Mouse (Mus musculus) limb, embryonic 11.5 days (tissue): ENCODE results near the gene Chdh. TPM values are rescaled to one million over a fixed set of nuclear protein-coding genes. Genes with fewer than 3 reads are reported as not detected.

Source experiments
- ATAC-seq: fragments of 200-750 bp; cut with Nextera tagmentation; 2 replicates; pipeline ENCODE4 v1.8.0; 2017; ENCODE audit warnings: low read depth; ENCODE audit not compliant: insufficient number of reproducible peaks, low FRiP score, low TSS enrichment
- DNase-seq: peaks from one replicate; pipeline ENCODE4 v3.0.0-alpha.2; 2015; ENCODE audit warnings: low spot score
- H3K27ac ChIP-seq: fragments of 300-500 bp; sonication (generic); replicated peaks from 2 replicates; pipeline ENCODE4 v1.5.1; 2014; ENCODE audit warnings: low read depth, mild to moderate bottlenecking, low read length
- H3K27me3 ChIP-seq: fragments of 300-500 bp; sonication (generic); 2 replicates; pipeline ENCODE4 v1.6.1; 2014; ENCODE audit warnings: mild to moderate bottlenecking, low read length, mixed read lengths; ENCODE audit not compliant: control insufficient read depth, insufficient read depth
- H3K36me3 ChIP-seq: fragments of 300-500 bp; sonication (generic); 2 replicates; pipeline ENCODE4 v1.6.1; 2014; ENCODE audit warnings: mild to moderate bottlenecking, low read length, moderate library complexity, mixed read lengths; ENCODE audit not compliant: control insufficient read depth, insufficient read depth
- H3K4me1 ChIP-seq: fragments of 300-500 bp; sonication (generic); 2 replicates; pipeline ENCODE4 v1.6.1; 2014; ENCODE audit warnings: low read length, mixed read lengths; ENCODE audit not compliant: control insufficient read depth, insufficient read depth
- H3K4me2 ChIP-seq: fragments of 300-500 bp; sonication (generic); 2 replicates; pipeline ENCODE4 v1.6.1; 2014; ENCODE audit warnings: low read depth, mild to moderate bottlenecking, moderate library complexity; ENCODE audit not compliant: severe bottlenecking
- H3K4me3 ChIP-seq: fragments of 300-500 bp; sonication (generic); 2 replicates; pipeline ENCODE4 v1.5.1; 2014; ENCODE audit warnings: low read depth, low read length
- H3K9ac ChIP-seq: fragments of 300-500 bp; sonication (generic); 2 replicates; pipeline ENCODE4 v1.6.1; 2014; ENCODE audit warnings: mild to moderate bottlenecking, low read length
- H3K9me3 ChIP-seq: fragments of 300-500 bp; sonication (generic); 2 replicates; pipeline ENCODE4 v1.6.1; 2016; ENCODE audit warnings: low read length; ENCODE audit not compliant: control insufficient read depth
- WGBS: fragments of 180-500 bp; shearing (Covaris S2); extraction: QIAGEN DNeasy Blood & Tissue Kit; methylation state at CpG from one replicate; pipeline ENCODE4 v1.1.7; 2014; 5-methylcytosine and 5-hydroxymethylcytosine counted together
- polyA plus RNA-seq: library from polyadenylated mRNA; unstranded; fragments of >200 nt; fragmentation: Nextera tagmentation; extraction: Ambion mirVana; gene quantifications from 2 replicates; pipeline ENCODE4 v1.2.1, GENCODE M21; 2014

The Chdh gene
- polyA plus RNA-seq, 1 experiment from 2014 or later, result not detected

- H3K9ac ChIP-seq, result no peak overlapping the region
- ATAC-seq (no peak), DNase-seq (no peak)
- H3K36me3 ChIP-seq, result peaks cover 4% of the 10 kb centered on the region; the same call in 1 of the 2 replicates
- H3K27me3 ChIP-seq, result no peaks in the 10 kb centered on the region
- H3K9me3 ChIP-seq, result no peaks in the 10 kb centered on the region
- no peaks in the 10 kb centered on the region for H3K4me1 ChIP-seq
- 86% methylated on average over 13 of the region's 13 CpGs for WGBS
- no peak overlapping the region for H3K4me2 ChIP-seq
- no peak overlapping the region for H3K27ac ChIP-seq
- H3K4me3 ChIP-seq, result no peak overlapping the region
Observed at GRCm38 (mm10) chr14:29998747-29999474, 9.9 kb upstream of the Chdh start.

- H3K4me2 ChIP-seq, result no peak overlapping the region
- ATAC-seq (no peak), DNase-seq (no peak)
- WGBS, result 84% methylated on average over 3 of the region's 3 CpGs
- no peaks in the 10 kb centered on the region for H3K27me3 ChIP-seq
- no peak overlapping the region for H3K9ac ChIP-seq
- no peak overlapping the region for H3K4me3 ChIP-seq
- H3K27ac ChIP-seq, result no peak overlapping the region
- peaks cover 4% of the 10 kb centered on the region; the same call in 1 of the 2 replicates for H3K36me3 ChIP-seq
- H3K4me1 ChIP-seq, result no peaks in the 10 kb centered on the region
- no peaks in the 10 kb centered on the region for H3K9me3 ChIP-seq
Observed at GRCm38 (mm10) chr14:29999475-29999811, 9.4 kb upstream of the Chdh start.

- WGBS, result 85% methylated on average over 10 of the region's 10 CpGs
- no peaks in the 10 kb centered on the region for H3K9me3 ChIP-seq
Observed at GRCm38 (mm10) chr14:30009864-30010560, 1.2 kb downstream of the Chdh start.

DNA sequence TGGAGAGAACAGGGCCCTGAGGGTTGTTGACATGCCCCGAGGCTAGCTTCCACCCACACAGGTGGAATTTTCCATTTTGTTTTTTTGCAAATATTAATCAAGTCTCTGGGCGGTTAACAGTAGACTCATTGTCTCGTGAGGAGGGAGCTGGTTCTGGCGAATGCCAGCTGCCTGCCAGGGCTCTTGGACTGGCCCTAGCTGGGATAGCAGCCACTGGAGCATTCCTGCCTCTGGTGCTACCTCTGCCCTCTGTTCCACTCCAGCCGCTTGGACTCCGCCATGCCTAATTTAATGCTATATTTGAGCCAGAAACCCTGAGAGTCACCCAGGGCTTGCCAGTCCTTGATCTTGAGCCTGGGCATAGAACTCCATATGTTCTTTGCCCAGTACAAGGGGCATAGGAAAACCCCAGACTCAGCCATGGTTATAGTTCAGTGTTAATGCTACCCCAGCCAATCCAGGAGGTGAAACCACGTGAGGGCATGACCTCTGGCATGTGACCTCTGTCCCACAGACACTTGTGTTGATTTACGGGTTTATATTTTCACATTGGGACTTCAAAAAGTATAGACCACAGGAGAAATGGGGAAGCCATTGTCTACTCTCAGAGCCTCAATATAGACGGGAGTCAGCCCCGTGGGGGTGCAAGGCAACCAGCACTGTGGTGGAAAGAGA, 3.2 kb downstream of the Chdh start:
- Histone ChIP-seq H3K27ac (no peak overlapping the region), H3K36me3 (no peaks in the 10 kb centered on the region; the same call in 1 of the 2 replicates), H3K9me3 (no peaks in the 10 kb centered on the region), H3K4me1 (peaks cover 8% of the 10 kb centered on the region; the same call in 1 of the 2 replicates), H3K4me3 (no peak overlapping the region), H3K27me3 (peaks cover 11% of the 10 kb centered on the region), H3K4me2 (no peak overlapping the region), H3K9ac (no peak overlapping the region)
- DNase-seq, result no peak
- 84% methylated on average over 10 of the region's 10 CpGs for WGBS
- no peak for ATAC-seq

More at GRCm38 (mm10) chr14:30009864-30010560, 1.2 kb downstream of the Chdh start:
- no peak for DNase-seq
- H3K9ac ChIP-seq, result no peak overlapping the region
- peaks cover 11% of the 10 kb centered on the region for H3K27me3 ChIP-seq
- H3K4me3 ChIP-seq, result no peak overlapping the region
- H3K36me3 ChIP-seq, result no peaks in the 10 kb centered on the region; the same call in 1 of the 2 replicates
- peaks cover 8% of the 10 kb centered on the region; the same call in 1 of the 2 replicates for H3K4me1 ChIP-seq
- H3K4me2 ChIP-seq, result no peak overlapping the region
- no peak overlapping the region for H3K27ac ChIP-seq
- no peak for ATAC-seq

DNA sequence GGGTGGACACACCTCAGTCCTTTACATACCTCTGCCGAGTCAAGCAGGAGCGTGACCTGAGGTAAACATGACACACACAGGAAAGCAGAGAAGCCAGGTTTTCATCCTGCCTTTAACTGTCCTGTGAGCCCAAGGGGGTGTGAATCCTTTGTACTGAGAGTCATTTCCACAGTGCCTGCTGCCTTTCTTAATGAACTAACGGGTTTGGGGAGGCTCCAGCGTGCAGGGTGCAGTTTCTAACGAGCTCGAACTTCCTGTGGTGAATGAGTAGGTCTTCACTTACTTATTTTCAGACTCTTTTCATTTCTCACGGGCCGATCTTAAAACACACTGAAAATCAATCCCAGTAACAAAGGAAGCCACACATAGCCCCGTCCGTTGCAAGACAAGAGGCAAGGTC, 5.7 kb downstream of the Chdh start:
- H3K27ac ChIP-seq, result no peak overlapping the region
- H3K27me3 ChIP-seq, result peaks cover under 1% of the 10 kb centered on the region; the same call in 1 of the 2 replicates
- WGBS, result 47% methylated on average over 10 of the region's 10 CpGs
- no peaks in the 10 kb centered on the region for H3K4me1 ChIP-seq
- no peaks in the 10 kb centered on the region; the same call in 1 of the 2 replicates for H3K36me3 ChIP-seq
- no peak overlapping the region for H3K9ac ChIP-seq
- H3K4me3 ChIP-seq, result no peak overlapping the region
- H3K4me2 ChIP-seq, result no peak overlapping the region
- DNase-seq (no peak), ATAC-seq (no peak)
- H3K9me3 ChIP-seq, result no peaks in the 10 kb centered on the region

- DNase-seq (no peak), ATAC-seq (no peak)
- WGBS, result 52% methylated on average over 1 of the region's 1 CpGs
- Histone ChIP-seq H3K4me2 (no peak overlapping the region), H3K9ac (no peak overlapping the region), H3K4me1 (0 out of 2 replicates have a peak, but pooled peaks cover 3% of the 10 kb centered on the region), H3K27me3 (no peaks in the 10 kb centered on the region), H3K27ac (no peak overlapping the region), H3K36me3 (no peaks in the 10 kb centered on the region; the same call in 1 of the 2 replicates), H3K4me3 (no peak overlapping the region), H3K9me3 (no peaks in the 10 kb centered on the region)
Observed at GRCm38 (mm10) chr14:30015008-30015407, 6.2 kb downstream of the Chdh start.

GRCm38 (mm10) chr14:30016666-30017065, 7.8 kb downstream of the Chdh start:
- no peaks in the 10 kb centered on the region for H3K36me3 ChIP-seq
- DNase-seq (no peak), ATAC-seq (no peak)
- no peak overlapping the region for H3K9ac ChIP-seq
- H3K9me3 ChIP-seq, result no peaks in the 10 kb centered on the region
- 0 out of 2 replicates have a peak, but pooled peaks cover 5% of the 10 kb centered on the region for H3K4me1 ChIP-seq
- no peak overlapping the region for H3K27ac ChIP-seq
- H3K4me3 ChIP-seq, result no peak overlapping the region
- H3K27me3 ChIP-seq, result no peaks in the 10 kb centered on the region
- WGBS, result 91% methylated on average over 5 of the region's 5 CpGs
- no peak overlapping the region for H3K4me2 ChIP-seq

GRCm38 (mm10) chr14:30017794-30018462, 9.1 kb downstream of the Chdh start:
- no peaks in the 10 kb centered on the region for H3K9me3 ChIP-seq
- H3K9ac ChIP-seq, result no peak overlapping the region
- no peak overlapping the region for H3K4me2 ChIP-seq
- H3K4me1 ChIP-seq, result 0 out of 2 replicates have a peak, but pooled peaks cover 5% of the 10 kb centered on the region
- WGBS, result 88% methylated on average over 8 of the region's 8 CpGs
- no peak for ATAC-seq
- DNase-seq, result no peak
- no peaks in the 10 kb centered on the region for H3K36me3 ChIP-seq
- H3K27me3 ChIP-seq, result no peaks in the 10 kb centered on the region
- no peak overlapping the region for H3K27ac ChIP-seq
- H3K4me3 ChIP-seq, result no peak overlapping the region
